Mouse (Mus musculus) MEL (cell line): Measurements from ENCODE around the gene Nosip.

ENCODE experiments used
- BHLHE40 ChIP-seq: IDR thresholded peaks from 2 replicates; pipeline ENCODE4 v1.6.1; 2012; ENCODE audit warnings: low read depth, mild to moderate bottlenecking, inconsistent platforms, low read length, improper control_type of control experiment, borderline replicate concordance
- CHD1 ChIP-seq: IDR thresholded peaks from 2 replicates; pipeline ENCODE4 v1.6.1; 2012; ENCODE audit warnings: low read depth, mild to moderate bottlenecking, inconsistent platforms, low read length, improper control_type of control experiment
- CHD2 ChIP-seq: IDR thresholded peaks from 2 replicates; pipeline ENCODE4 v1.6.1; 2011; ENCODE audit warnings: low read length, improper control_type of control experiment
- CTCF ChIP-seq, 3 experiments: IDR thresholded peaks in 2 of 3; conservative IDR thresholded peaks in 1 of 3; 2 replicates each; pipeline ENCODE4 v1.5.1; 2011 to 2012; ENCODE audit warnings: low read length in 3 of 3, low read depth in 2 of 3, mild to moderate bottlenecking in 2 of 3, improper control_type of control experiment in 1 of 3, inconsistent platforms in 1 of 3, mixed read lengths in 1 of 3, moderate library complexity in 1 of 3; ENCODE audit not compliant: control insufficient read depth in 1 of 3, insufficient read depth in 1 of 3, poor library complexity in 1 of 3, severe bottlenecking in 1 of 3
- GATA1 ChIP-seq: IDR thresholded peaks from 2 replicates; pipeline ENCODE4 v1.6.1; 2011; ENCODE audit warnings: low read depth, low read length, improper control_type of control experiment
- MXI1 ChIP-seq: IDR thresholded peaks from 2 replicates; pipeline ENCODE4 v1.6.1; 2011; ENCODE audit warnings: mild to moderate bottlenecking, low read depth, low read length, improper control_type of control experiment
- POLR2A ChIP-seq, 2 experiments: IDR thresholded peaks; 2 replicates each; pipeline ENCODE4 v1.6.1; 2011 to 2012; ENCODE audit warnings: low read length in 2 of 2, mild to moderate bottlenecking in 2 of 2, control low read depth in 1 of 2, improper control_type of control experiment in 1 of 2, low read depth in 1 of 2, moderate library complexity in 1 of 2; ENCODE audit not compliant: control insufficient read depth in 1 of 2, insufficient read depth in 1 of 2, poor library complexity in 1 of 2
- POLR2AphosphoS2 ChIP-seq: IDR thresholded peaks from 2 replicates; pipeline ENCODE4 v1.6.1; 2011; ENCODE audit warnings: low read length, improper control_type of control experiment
- RAD21 ChIP-seq: IDR thresholded peaks from 2 replicates; pipeline ENCODE4 v1.6.1; 2011; ENCODE audit warnings: mild to moderate bottlenecking, low read depth, low read length, improper control_type of control experiment
- USF2 ChIP-seq, 2 experiments: IDR thresholded peaks; 2 replicates each; pipeline ENCODE4 v1.6.1; 2011 to 2012; ENCODE audit warnings: improper control_type of control experiment in 2 of 2, low read length in 2 of 2, borderline replicate concordance in 1 of 2, inconsistent platforms in 1 of 2, low read depth in 1 of 2, mild to moderate bottlenecking in 1 of 2; ENCODE audit not compliant: insufficient read depth in 1 of 2
- ZNF384 ChIP-seq: IDR thresholded peaks from 2 replicates; pipeline ENCODE4 v1.6.1; 2012; ENCODE audit warnings: low read depth, mild to moderate bottlenecking, inconsistent platforms, low read length, improper control_type of control experiment

GRCm38 (mm10) chr7:45111940-45112339 lies 49.7 kb downstream of the Nosip start:
- TF ChIP-seq POLR2A (IDR thresholded peaks at IDR 0.05; ENCODE audit: control insufficient read depth in 1 of 2, insufficient read depth in 1 of 2, low read depth in 1 of 2, low read length in 2 of 2, poor library complexity in 1 of 2) (no peak), MXI1 (no peak), USF2 (IDR thresholded peaks at IDR 0.05; ENCODE audit: borderline replicate concordance in 1 of 2, insufficient read depth in 1 of 2, low read depth in 1 of 2, low read length in 2 of 2) (no peak), CTCF (IDR thresholded peaks at IDR 0.05 in 2 of 3, conservative IDR thresholded peaks at IDR 0.05 in 1 of 3; ENCODE audit: control insufficient read depth in 1 of 3, insufficient read depth in 1 of 3, low read depth in 2 of 3, low read length in 3 of 3, poor library complexity in 1 of 3, severe bottlenecking in 1 of 3) (no peak), GATA1 (no peak), POLR2AphosphoS2 (no peak), RAD21 (no peak), ZNF384 (no peak), CHD1 (no peak), BHLHE40 (no peak), CHD2 (no peak)
